Mouse (Mus musculus): ENCODE data around the gene Nphp4.

The Nphp4 gene

DNA sequence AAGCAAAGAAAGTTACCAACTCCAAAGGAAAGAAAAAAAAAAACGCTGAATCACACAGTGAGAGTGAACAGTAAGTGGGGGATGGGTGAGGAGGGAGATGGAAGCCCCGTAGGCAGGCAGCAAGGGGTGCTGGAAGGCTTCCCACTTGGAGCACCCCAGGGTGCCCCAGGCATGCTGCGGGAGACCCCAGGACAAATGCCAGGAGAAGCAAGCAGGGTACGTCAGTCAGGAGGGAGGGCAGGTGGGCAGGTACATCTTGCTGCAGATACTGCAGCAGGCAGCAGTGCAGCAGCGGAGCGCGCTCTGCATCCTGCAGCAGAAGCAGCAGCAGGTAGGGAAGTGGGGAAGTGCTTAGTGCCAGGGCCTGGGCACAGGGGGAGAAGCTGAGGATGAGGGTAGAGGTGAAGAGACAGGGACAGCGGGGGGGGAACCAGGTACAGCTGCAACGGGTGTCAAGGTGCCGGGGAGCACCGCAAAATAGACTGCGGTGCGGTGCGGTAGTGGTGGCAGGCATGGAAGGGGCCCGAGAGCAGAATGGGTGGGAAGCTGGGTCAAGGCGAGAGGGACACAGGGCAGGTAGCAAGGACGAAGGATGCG lies at the start of gene Nphp4:
Gene Nphp4 (plus strand): TSS at position 280 of the 597 bp plus-strand sequence.
- peak; percentile 41 for DNase-seq (ENCODE audit: low read depth, low spot score)

GRCm38 (mm10) chr4:152428259-152428658 lies 48.2 kb upstream of the Nphp4 start:
- no peak for DNase-seq (ENCODE audit: low read depth, low spot score)

- DNase-seq (ENCODE audit: low read depth, low spot score): peak; percentile 71
Measured at GRCm38 (mm10) chr4:152432308-152432707, 44.2 kb upstream of the Nphp4 start.

GRCm38 (mm10) chr4:152434836-152435235 lies 41.7 kb upstream of the Nphp4 start:
- DNase-seq (ENCODE audit: low read depth, low spot score): peak; percentile 84

DNA sequence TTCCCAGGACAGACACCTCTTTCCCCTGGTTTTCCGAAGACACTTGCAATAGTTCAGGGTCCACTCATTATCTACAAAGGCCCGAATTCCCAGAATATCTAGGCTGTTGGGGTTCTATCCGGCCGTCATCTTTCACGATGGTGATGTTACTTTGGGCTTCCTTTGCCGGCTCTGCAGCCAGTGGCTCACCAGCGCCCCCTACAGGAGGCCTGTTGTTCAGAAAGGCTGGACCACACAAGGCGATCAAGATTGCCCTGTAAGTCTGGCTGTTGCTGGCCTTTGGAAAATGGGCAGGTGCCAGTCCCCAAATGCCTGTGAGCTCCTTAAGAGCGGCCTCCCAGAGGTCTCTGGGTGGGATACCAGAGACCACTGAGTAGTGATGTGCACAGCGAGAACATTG lies 41.3 kb upstream of the Nphp4 start:
- peak; percentile 80 for DNase-seq (ENCODE audit: low read depth, low spot score)

DNA sequence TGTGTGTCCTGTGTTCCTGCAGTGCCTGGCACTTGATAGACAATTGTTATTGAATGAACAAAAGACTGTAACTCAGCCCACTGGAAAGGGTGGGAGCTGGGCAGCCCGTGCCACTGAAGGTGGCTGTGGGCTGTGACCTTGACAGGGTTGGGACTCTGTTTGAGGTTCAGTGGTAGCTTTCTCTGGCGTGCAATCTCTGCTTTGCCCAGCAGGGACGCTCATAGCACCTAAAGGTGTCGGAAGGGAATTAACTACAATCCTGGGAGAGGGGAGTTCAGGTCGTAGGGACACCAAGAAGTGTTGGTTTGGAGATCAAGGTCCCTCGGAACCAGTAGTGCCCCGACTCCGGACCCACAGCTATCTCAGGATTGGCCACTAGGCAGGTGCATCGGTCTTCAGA lies 35.6 kb upstream of the Nphp4 start:
- no peak for DNase-seq (ENCODE audit: low read depth, low spot score)

- DNase-seq (ENCODE audit: low read depth, low spot score): no peak
Measured at GRCm38 (mm10) chr4:152441536-152441935, 35.0 kb upstream of the Nphp4 start.

DNA sequence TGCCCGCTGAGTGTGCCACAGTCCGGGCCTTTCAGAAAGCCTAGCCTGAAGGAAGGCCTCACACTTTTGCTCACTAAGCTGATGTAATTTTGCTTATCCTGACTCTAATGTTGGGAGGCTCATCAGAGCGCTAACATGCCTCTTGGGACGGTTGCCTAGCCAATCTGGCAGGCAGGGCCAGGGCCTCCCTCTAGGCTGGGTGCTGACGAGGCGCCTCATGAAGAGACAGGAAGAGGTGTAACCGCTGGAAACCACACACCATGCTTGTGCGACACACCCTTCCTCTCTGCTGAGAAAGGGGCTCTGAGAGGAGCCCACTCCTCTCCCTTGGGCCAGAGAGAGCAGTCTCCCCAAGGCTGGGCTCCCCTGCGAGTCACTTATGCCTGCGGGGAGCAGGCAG lies 30.3 kb upstream of the Nphp4 start:
- peak; percentile 80 for DNase-seq (ENCODE audit: low read depth, low spot score)

DNA sequence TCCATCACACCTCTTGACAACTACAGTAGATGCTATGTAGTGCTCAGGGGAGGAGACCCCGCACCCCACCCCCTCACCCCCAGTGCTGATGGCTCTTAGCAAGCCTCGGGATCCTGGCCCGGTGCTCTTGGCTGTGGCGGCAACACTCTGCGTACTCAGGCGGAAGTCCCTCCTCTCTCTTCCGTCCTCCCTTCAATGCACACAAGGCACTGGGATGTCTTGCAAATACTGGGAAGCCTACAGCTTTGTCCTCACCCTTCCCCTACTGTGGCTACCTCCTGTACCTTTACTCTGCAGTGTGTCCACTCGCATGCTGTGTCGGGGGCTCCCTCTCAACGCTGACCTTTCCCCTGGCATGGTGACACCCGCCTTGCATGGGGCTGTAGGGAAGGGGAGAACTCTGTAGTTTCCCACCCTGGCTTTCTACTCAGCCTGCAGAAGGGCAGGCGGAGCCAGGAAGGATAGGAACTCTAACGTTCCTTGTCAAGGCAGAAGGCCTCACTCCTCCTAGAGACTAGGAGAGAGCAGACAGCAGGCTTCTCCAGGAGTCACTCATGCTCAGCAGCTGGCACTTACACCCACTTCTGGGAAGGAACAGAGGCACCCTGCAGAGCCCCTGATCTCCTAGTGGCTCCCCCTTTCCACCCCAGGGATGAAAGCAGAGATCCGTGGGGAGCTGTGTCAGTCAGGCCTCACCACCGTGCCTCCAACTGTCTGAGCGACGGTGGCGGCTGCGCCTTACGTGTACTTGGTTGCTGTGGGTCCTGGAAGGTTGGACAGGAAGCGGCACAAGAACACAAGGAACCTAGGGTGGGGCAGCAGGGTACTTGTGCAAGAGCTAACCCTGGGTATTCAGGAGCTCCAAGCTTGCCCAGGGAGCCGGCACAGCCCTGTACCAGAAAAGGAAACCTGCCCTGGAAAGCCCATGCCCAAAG lies 28.5 kb upstream of the Nphp4 start:
- peak; percentile 66 for DNase-seq (ENCODE audit: low read depth, low spot score)

DNA sequence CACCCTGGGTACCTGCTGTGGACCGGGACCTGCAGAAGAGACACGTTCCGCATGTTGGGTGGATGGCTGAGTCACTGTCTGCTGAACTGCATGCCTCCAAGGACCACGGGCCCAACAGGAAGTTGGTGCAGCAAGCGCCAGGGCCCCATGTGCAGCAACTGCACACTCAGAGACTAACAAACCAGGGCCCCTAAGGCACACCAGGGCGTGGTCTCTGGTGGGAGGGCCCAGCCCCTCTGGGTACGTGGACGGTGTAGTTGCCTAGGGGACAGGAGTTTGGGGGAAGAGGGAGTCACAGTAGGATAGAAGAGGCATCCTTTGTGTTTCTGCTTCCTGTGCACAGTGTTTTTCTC lies 27.9 kb upstream of the Nphp4 start:
- peak; percentile 83 for DNase-seq (ENCODE audit: low read depth, low spot score)

DNA sequence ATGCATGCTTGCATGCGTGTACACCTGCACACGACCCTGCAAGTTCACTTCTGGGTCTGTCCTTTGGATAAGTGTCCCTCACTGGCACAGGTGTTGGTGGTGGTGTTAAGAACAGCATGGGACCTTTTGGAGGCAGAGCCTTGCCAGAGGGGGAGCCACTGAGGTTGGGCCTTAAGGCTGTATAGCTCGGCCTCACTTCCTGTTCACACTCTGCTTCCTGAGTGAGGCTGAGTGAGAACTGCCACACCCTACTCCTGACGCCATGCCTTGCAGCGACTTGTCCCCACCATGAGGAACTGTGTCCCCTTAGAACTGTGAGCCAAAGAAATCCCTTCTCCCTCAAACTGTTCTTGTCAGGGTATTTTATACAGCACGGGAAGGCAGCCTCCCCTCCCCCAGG lies 25.1 kb upstream of the Nphp4 start:
- peak; percentile 64 for DNase-seq (ENCODE audit: low read depth, low spot score)

- DNase-seq (ENCODE audit: low read depth, low spot score): no peak
Measured at GRCm38 (mm10) chr4:152453079-152453478, 23.4 kb upstream of the Nphp4 start.

- DNase-seq (ENCODE audit: low read depth, low spot score): no peak
Measured at GRCm38 (mm10) chr4:152454153-152454552, 22.4 kb upstream of the Nphp4 start.

DNA sequence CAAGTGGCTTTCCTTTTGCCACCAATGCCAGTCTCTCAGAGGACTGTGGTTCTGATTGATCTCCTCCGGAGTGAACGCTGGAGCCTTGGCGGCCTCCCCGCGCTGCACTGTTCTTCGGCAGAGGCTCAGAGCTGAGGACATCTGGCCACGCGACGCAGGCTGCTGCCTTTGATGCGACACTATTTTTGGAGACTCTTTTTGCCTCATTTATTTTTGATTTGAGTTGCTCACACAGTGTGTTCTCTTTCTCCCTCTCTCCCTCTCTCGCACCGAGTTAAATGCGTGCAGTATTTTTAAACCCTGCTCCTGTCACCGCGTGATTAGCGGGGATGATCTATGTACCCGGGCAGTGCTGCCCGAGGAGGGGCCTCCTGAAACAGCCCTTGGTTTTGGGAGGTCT lies 19.9 kb upstream of the Nphp4 start:
- no peak for DNase-seq (ENCODE audit: low read depth, low spot score)

GRCm38 (mm10) chr4:152457673-152458072 lies 18.8 kb upstream of the Nphp4 start:
- DNase-seq (ENCODE audit: low read depth, low spot score): no peak

GRCm38 (mm10) chr4:152462516-152462915 lies 14.0 kb upstream of the Nphp4 start:
- no peak for DNase-seq (ENCODE audit: low read depth, low spot score)

- no peak for DNase-seq (ENCODE audit: low read depth, low spot score)
Measured at GRCm38 (mm10) chr4:152463147-152463546, 13.4 kb upstream of the Nphp4 start.

- no peak for DNase-seq (ENCODE audit: low read depth, low spot score)
Measured at GRCm38 (mm10) chr4:152465116-152465515, 11.4 kb upstream of the Nphp4 start.

- DNase-seq (ENCODE audit: low read depth, low spot score): no peak
Measured at GRCm38 (mm10) chr4:152466601-152467000, 9.9 kb upstream of the Nphp4 start.

- DNase-seq (ENCODE audit: low read depth, low spot score): no peak
Measured at GRCm38 (mm10) chr4:152467951-152468350, 8.6 kb upstream of the Nphp4 start.

- no peak for DNase-seq (ENCODE audit: low read depth, low spot score)
Measured at GRCm38 (mm10) chr4:152475941-152476340, 565 bp upstream of the Nphp4 start.

GRCm38 (mm10) chr4:152477106-152477465 lies 580 bp downstream of the Nphp4 start:
- no peak for DNase-seq (ENCODE audit: low read depth, low spot score)

Measured in CD4-positive, CD25-positive, alpha-beta regulatory T cell, adult 2 months (primary cell).